10 mouse cellular contexts compared by ENCODE assay signal in the genomic region with DNA sequence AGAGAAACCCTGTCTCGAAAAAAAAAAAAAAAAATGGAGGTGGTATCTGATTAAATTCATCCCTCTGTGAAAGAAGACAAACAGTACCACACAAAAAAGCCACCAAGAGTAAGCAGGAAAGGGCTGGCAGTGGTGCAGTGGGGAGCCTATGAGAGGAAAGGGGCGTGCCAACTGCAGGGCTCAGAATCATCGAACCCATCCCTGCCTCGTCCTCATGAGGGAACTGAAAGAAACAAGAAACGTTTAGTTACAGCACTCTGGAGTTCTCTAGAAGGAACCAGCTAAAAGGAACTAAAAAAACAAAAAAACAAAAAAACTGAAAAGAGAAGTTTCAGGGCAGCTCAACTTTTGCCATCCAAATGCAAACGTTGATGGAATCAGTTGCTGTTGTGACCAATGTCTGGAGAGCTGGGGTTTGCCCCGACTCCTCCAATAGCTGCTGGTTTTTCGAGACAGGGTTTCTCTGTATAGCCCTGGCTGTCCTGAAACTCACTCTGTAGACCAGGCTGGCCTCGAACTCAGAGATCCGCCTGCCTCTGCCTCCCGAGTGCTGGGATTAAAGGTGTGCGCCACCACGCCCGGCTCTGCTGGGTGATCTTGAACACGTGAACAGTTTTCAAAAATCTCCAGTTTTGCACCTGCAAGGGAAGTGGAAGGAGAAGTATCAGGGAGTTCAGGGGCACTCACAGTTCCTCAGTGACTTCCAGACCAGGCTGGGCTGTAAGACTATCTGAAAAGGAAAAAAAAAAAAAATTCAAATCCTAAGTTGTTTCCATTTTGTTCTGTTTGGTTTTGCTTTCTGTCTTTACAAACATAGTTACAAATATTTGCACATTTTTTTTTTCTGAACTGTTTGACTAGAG. TPM values are rescaled to one million over a fixed set of nuclear protein-coding genes. Genes with fewer than 3 reads are reported as not detected.
DNase-seq lines count a peak whose midpoint lies in the region; ATAC-seq lines count a peak whose summit lies in the region.
"Had no signal": no experiment of that assay in that cellular context is flagged by ENCODE, and none has a peak within 500 bp of the region (broad histone marks: within the 10 kb centered on the region; RNA-seq: fewer than 3 reads in every experiment).

No protein-coding gene starts in this region.

- peak; percentile 37 to 38 for DNase-seq in right cerebral cortex, postnatal 10 days (ENCODE audit: low spot score in 2 of 2)
- no peak for DNase-seq in right cerebral cortex, adult 18-20 months
- peak; percentile 52 for DNase-seq in thymus, postnatal 4 days
- DNase-seq in ovary, postnatal 14 days (ENCODE audit: low spot score) = no peak
- no peak for DNase-seq in embryo, embryonic 10.5 days (ENCODE audit: low spot score)
- no peak for DNase-seq in right cerebral cortex, postnatal 36 days (ENCODE audit: low spot score in 2 of 2)
- DNase-seq: cerebellum, postnatal 10 days; heart, postnatal 36 days had no signal

- peak; percentile 74 to 90 for ATAC-seq in hematopoietic stem cell, adult 5-6 weeks (replicated peaks in 1 of 2; ENCODE audit: insufficient read depth in 1 of 2, low FRiP score in 2 of 2, low TSS enrichment in 1 of 2, low read depth in 1 of 2, poor library complexity in 2 of 2, severe bottlenecking in 2 of 2)
- peak; percentile 98 for ATAC-seq in monocyte, adult 5-6 weeks (replicated peaks; ENCODE audit: insufficient number of reproducible peaks, low FRiP score, low TSS enrichment, poor library complexity, severe bottlenecking)

RNA-seq across cellular contexts. Expression of a gene that starts 48.1 kb away (rescaled TPM):
- total RNA-seq in hematopoietic stem cell, adult 5-6 weeks (2017) = 40.4 and 47.2 TPM in 2 replicates
- total RNA-seq in monocyte, adult 5-6 weeks (2017) = 30.6 to 80.8 TPM (median 34.0 TPM) in 3 replicates

Comparison
In these comparisons a context has a peak if more than half of its experiments do, and no peak if none do; other contexts are left out.
1. DNase-seq: peak in right cerebral cortex, postnatal 10 days (2 of 2) and thymus, postnatal 4 days (single experiment); none in right cerebral cortex, adult 18-20 months (single experiment), ovary, postnatal 14 days (single experiment), embryo, embryonic 10.5 days (single experiment) and right cerebral cortex, postnatal 36 days (0 of 2).